ENCODE assay signal across 7 mouse cellular contexts in the genomic region with DNA sequence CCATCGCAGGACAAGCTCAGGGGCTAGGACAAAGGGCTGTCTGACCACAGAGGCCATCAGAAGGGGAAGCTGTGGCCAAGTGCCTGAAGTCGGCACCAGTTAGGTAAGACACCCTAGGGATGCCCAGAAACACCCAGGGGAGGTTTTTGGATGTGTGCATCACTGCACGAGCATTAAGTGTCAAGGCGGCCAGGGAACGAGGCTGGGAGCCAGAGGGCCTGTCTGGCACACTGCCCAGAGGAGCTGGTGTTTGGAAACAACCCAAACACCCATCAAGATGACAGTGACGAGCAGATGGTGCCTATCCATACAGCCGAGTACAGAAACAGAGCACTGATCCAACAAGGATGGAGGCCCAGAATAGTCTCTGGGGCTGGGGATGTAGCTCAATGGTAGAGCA.
DNase-seq lines count a peak whose midpoint lies in the region; ATAC-seq lines count a peak whose summit lies in the region.

No protein-coding gene starts in this region.

- peak; percentile 31 for DNase-seq in layer of hippocampus, adult 11-12 months (ENCODE audit: low spot score)
- no peak for DNase-seq in layer of hippocampus, adult 9-10 months (ENCODE audit: low spot score)
- DNase-seq in MN1 (ENCODE audit: low spot score) = peak; percentile 95
- peak; percentile 56 for DNase-seq in adrenal gland, postnatal 25 days
- peak; percentile 75 to 84 for DNase-seq in lung, postnatal 4 days
- no peak for DNase-seq in ovary, adult 18-20 months (ENCODE audit: low spot score)

- no peak for ATAC-seq in erythroblast, adult 5-6 weeks (replicated peaks; ENCODE audit: low FRiP score, poor library complexity, severe bottlenecking)

Comparison
In these comparisons a context has a peak if more than half of its experiments do, and no peak if none do; other contexts are left out.
1. DNase-seq: peak in layer of hippocampus, adult 11-12 months (single experiment), MN1 (single experiment), adrenal gland, postnatal 25 days (single experiment) and lung, postnatal 4 days (2 of 2); none in layer of hippocampus, adult 9-10 months (single experiment) and ovary, adult 18-20 months (single experiment).